Mouse (Mus musculus): Measurements from ENCODE around the gene Sugt1. TPM values are rescaled to one million over a fixed set of nuclear protein-coding genes. Genes with fewer than 3 reads are reported as not detected.
A peak's percentile ranks its signal among the peaks of the same experiment; 100 is the strongest.

Sugt1 gene
- total RNA-seq (2021): 10 to 100 TPM; 70.4 to 72.2 TPM
- long read RNA-seq, experiment 1, full-length matches to known transcripts: 58 of 64 reads
- long read RNA-seq, experiment 1, partial matches to known transcripts: 1 of 64 reads
- long read RNA-seq, experiment 1, other reads (novel, unspliced or antisense): 5 of 64 reads
- long read RNA-seq, experiment 2, full-length matches to known transcripts: 49 of 52 reads
- long read RNA-seq, experiment 2, partial matches to known transcripts: 0 of 52 reads
- long read RNA-seq, experiment 2, other reads (novel, unspliced or antisense): 3 of 52 reads

DNA sequence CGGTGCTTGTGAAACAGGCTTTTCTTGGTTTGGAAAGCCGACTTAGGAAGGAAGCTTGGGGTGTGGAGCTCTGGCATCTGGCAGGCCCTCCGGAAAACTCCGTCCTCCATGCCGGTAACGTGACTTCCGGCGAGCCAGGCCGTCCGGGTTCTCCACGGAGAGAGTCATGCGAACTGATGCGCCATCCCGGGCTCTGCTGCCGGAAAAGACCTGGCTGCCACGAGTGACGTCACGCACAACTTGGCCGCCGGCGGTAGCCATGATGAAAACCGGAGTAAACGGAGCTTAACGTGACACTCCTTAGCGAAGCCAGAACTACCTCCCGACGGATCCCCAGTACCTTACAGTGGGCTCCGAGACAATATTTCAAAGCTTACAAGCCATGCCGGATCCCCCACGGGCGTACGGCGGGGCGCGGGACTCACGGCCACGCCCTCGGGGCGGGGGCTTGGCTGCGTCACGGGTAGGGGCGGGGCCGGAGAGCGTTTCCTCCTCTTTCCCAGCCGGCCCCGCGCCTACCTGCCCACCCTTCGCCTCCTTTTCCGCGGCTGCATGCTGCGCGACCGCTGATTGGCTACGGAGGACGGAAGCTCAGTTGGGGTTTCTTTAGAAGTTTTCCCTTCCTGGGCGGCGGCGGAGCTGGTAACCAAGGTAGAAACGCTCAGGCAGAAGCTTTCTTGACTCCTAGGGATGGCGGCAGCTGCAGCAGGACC is at the start of gene Sugt1:
Gene Sugt1, plus strand, starts transcription at position 553 of the 713 bp plus-strand sequence.
- DNase-seq: peak; percentile 95 to 96
- intact Hi-C loops (cut with DNase I): no loop called here

DNA sequence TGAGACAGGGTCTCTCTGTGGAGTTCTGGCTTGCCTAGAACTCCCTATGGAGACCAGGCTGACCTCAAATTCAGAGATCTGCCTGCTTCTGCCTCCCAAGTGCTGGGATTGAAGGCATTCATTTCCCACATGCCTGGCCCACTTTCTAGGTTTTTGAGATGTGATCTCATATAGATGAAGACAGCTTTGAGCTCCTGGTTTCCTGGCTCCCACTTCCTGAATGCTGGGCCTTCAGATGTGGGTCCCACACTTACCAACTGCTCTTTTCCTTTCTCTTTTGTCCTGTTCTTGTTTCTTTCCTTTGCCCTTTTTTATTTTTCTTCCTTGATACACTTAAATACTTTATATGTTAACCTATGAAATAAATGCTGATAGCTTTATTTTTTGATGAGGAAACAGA is 49.6 kb upstream of the Sugt1 start:
- intact Hi-C loops (cut with DNase I): no loop called here
- DNase-seq: no peak

DNA sequence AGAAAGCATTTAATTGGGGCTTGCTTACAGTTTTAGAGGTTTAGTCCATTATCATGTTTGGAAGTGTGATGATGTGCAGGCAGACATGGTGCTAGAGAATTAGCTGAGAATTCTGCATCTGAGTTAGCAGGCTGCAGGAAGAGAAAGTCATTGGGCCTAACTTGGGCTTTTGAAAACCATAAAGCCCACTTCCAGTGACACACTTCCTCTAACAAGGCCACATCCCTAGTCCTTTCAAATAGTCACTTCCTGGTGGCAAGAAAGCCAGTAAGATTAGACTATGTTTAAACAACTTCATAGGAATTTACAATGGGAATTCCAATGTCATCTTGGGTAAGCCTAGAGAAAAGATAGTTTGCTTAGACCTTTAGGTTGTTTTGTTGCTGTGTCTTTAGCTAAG is 45.9 kb upstream of the Sugt1 start:
- intact Hi-C loops (cut with DNase I): no loop called here
- no peak for DNase-seq

GRCm38 (mm10) chr14:79549343-79549742 is 38.1 kb upstream of the Sugt1 start:
- DNase-seq: peak; percentile 33 to 45
- intact Hi-C loops (cut with DNase I): no loop called here

- no peak for DNase-seq
- intact Hi-C loops (cut with DNase I): no loop called here
These were observed 35.6 kb upstream of the Sugt1 start for GRCm38 (mm10) chr14:79551929-79552328.

DNA sequence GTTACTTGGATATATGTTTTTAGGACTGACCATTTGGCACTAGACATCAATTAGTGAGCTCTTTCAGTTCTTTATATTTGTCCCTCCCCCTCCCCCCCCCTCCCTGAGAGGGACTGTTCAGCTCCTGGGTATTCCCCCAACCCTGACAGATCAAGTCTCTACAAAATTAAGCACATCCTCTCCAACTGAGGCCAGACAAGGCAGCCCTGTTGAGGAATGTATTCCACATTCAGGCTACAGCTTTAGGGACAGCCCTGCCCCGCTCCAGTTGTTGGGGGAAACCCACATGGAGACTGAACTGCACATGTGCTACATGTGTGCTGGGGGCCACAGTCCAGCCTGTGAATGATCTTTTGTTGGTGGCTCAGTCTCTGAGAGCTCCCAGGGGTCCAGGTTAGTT is 34.6 kb upstream of the Sugt1 start:
- intact Hi-C loops (cut with DNase I): no loop called here
- DNase-seq: no peak

DNA sequence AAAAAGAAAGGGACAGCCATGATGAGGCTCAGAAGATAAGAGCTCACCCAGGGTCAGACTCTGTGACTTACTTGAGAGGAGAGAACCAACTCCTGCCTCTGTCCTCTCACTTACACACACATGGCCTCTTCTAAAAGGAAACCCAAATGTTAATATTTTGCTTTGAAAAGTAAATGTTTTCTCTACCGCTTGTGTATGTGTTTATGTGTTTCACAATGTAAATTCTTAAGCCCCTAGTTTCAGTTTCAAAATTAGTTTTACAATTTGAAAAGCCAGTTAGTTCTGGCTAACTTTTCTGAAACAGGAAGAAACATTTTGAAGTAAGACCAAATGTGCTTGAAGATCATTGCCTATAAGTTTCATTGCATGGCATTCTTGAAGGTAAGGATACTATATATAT is 29.7 kb upstream of the Sugt1 start:
- intact Hi-C loops (cut with DNase I): no loop called here
- DNase-seq: no peak

DNA sequence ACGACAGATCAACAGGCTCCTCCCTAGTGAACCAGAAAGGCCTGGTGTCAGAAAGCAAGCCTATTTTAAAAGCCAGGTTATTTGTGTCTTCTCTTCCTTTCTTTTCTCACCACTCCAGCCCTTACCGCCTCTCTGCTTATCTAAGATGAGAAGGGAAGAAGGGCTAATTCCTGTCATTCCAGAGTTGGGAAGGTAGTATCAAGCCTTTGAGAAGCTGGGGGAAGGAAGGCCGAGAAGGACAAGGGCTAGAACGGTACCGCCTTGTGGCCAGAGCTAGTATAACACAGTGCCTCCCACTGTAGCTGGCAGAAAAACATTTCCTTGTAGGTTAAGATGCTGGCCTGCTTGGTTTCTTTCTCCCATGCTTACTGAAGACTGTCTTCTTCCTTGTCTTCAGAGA is 24.7 kb upstream of the Sugt1 start:
- peak; percentile 61 to 74 for DNase-seq
- intact Hi-C loops (cut with DNase I): loop anchor here (2.0 to 10.0 kb wide), 3 partner anchors 50 to 168 kb away; partner anchors contain the start of genes Elf1, Mtrf1, Naa16 and Wbp4

- DNase-seq: no peak
- intact Hi-C loops (cut with DNase I): loop anchor here (5.0 to 10.0 kb wide), 2 partner anchors 52 to 170 kb away; partner anchors contain the start of genes Mtrf1 and Naa16
These were observed 22.7 kb upstream of the Sugt1 start for GRCm38 (mm10) chr14:79564784-79565183.

DNA sequence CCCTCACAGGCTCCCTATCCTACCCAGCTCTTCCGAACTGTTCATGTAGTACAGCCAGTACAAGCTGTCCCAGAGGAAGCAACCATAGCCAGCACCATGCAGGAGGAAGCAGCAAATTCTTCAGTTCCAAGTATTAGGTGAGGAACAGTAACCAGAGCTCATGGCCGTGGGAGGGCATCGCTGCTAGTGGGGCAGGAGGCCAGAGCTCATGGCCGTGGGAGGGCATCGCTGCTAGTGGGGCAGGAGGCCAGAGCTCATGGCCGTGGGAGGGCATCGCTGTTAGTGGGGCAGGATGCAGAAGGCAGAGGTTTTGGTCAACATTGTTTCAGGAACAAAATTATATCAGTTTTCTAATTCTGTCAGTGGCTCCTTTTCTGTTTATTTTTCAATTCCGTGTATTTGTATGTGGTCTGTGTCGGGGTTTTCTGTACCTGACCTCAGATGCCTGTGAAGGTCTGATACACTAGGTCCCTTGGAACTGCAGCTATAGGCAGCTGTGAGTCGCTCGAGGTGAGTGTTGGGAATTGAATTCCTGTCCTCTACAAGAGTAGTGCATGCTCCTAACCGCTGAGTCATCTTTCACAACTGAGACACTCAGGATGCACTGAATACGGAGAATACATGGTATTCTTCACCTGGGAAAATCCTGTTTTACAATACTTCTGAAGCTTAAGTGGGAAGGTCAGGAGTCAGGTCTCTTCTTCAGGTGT is 13.9 kb upstream of the Sugt1 start:
- no peak for DNase-seq
- intact Hi-C loops (cut with DNase I): no loop called here

DNA sequence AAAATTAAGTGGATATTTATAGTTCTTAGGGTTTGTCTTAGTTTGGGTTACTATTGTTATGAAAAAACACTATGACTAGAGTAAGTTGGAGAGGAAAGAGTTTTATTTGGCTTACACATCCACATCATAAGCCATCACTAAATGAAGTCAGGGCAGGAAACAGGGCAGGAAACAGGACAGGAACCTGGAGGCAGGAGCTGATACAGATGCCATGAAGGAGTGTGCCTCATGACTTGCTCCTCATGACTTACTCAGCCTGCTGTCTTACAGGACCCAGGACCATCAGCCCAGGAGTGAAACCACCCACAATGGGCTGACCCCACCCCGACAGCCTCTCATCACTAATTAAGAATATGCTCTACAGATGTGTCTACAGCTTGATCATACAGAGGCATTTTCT is 13.1 kb upstream of the Sugt1 start:
- no peak for DNase-seq
- intact Hi-C loops (cut with DNase I): no loop called here

- no peak for DNase-seq
- intact Hi-C loops (cut with DNase I): no loop called here
These were observed 3.8 kb upstream of the Sugt1 start for GRCm38 (mm10) chr14:79583526-79584245.

DNA sequence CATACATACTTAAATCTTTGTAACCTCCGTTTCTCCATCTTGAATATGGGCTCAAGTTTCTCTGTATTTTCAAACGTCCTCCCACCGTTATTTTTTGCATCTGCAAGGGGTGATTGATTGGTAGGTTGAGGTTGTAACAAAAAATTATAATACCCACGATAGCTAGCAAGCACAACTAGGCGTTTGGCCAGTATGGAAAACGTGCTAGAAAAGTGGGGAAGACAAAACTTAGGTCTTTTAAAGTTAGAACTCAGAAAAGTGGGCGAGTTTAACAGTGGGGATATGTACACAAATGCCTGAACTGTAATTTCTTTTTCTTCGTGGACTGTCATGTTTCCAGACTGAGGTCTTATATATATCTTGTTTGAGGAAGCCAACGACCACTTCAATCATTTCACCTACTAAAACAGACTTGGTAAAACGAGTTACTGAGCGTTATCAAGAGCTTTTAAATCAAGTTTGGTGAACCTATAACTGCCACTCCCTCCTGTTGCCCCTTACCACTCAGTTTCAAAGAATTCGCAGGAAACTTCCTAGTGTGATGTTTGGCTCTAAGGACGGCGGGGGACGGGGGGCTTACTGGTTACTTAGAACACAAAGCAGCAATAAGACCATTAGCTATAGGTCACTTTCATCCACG is 872 bp upstream of the Sugt1 start:
- intact Hi-C loops (cut with DNase I): no loop called here
- DNase-seq: no peak

- intact Hi-C loops (cut with DNase I): no loop called here
- no peak for DNase-seq
These were observed 350 bp downstream of the Sugt1 start for GRCm38 (mm10) chr14:79587852-79588229.

GRCm38 (mm10) chr14:79588534-79588951 is 1.1 kb downstream of the Sugt1 start:
- intact Hi-C loops (cut with DNase I): no loop called here

DNA sequence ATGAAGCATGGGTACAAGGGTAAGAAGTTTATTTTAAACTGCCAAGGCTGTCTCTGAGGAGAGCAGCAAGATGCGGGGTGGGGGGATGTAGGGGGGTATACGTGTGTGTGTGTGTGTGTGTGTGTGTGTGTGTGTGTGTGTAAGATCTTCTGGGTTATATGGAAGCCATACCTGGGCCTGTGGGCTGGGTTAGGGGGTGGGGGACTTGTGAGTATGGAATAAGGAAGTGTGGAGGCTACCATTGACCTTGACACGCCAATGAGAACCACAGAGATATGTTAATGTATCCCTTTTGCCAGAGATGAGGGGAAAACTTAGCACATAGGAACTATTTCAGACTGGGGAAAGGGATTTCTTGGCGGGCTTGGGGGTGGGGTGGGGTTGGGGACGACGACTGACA is 1.9 kb downstream of the Sugt1 start:
- DNase-seq: no peak
- intact Hi-C loops (cut with DNase I): no loop called here

More at GRCm38 (mm10) chr14:79588534-79588951, 1.1 kb downstream of the Sugt1 start:
- peak in 1 of 2 experiments; percentile 7 for DNase-seq

GRCm38 (mm10) chr14:79590916-79591315 is 3.4 kb downstream of the Sugt1 start:
- no peak for DNase-seq
- intact Hi-C loops (cut with DNase I): no loop called here

DNA sequence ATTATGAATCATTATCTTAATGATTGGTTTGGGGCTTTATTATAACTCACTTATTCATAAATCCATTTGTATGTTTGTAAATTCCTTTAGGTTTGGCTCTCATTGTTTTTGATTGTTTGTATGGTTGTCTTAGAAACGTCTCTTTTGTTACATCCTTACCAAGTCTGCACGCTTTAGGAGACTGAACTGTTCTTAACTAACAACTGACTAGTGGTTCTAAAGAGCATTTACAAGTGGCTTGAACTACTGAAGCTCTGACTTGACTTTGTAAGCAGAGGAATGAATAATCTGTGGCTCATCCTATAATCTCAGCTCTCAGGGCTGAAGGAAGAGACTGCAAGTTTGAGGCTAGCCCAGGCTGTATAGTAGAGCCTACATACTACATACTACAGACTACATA is 4.1 kb downstream of the Sugt1 start:
- no peak for DNase-seq
- intact Hi-C loops (cut with DNase I): no loop called here

GRCm38 (mm10) chr14:79594069-79594468 is 6.6 kb downstream of the Sugt1 start:
- intact Hi-C loops (cut with DNase I): no loop called here
- no peak for DNase-seq

- intact Hi-C loops (cut with DNase I): no loop called here
- DNase-seq: no peak
These were observed 9.1 kb downstream of the Sugt1 start for GRCm38 (mm10) chr14:79596602-79597001.
